Mouse (Mus musculus): ENCODE results near the gene Gm21256. TPM values are rescaled to one million over a fixed set of nuclear protein-coding genes. Genes with fewer than 3 reads are reported as not detected.
"Not testable (repeated sequence)": the region's sequence is repeated elsewhere in the genome, so short reads cannot be mapped to it uniquely, and the experiment has no call there.

Gene Gm21256
- not detected for total RNA-seq (2021)
- long read RNA-seq = 0 reads

- not testable (repeated sequence) for DNase-seq (ENCODE audit: low spot score in 2 of 2)
Observed at GRCm38 (mm10) chrY:47450660-47451059, at the start of gene Gm21256. Gene Gm21256 (plus strand): TSS chrY:47450960.

Other genes with a start within 250 kb of the Gm21256 start
- not detected for gene Gm21170, start 240.1 kb downstream of the Gm21256 start, total RNA-seq (2021)